Mouse (Mus musculus) hindbrain, embryonic 14.5 days (tissue): ENCODE measurements at regions not wholly inside any gene's neighbourhood (a gene's known extent, or its start where the extent isn't known, plus 50 kb on each side); places are given as distances from the start of the nearest gene placed in this dataset.
A peak's percentile ranks its signal among the peaks of the same experiment; 100 is the strongest.

Experiments used
- ATAC-seq: fragments of 200-750 bp; cut with Nextera tagmentation; 2 replicates; pipeline ENCODE4 v1.8.0; 2017; ENCODE audit warnings: moderate number of reproducible peaks, mild to moderate bottlenecking, moderate TSS enrichment, moderate library complexity; ENCODE audit not compliant: low FRiP score
- DNase-seq: peaks from one replicate; pipeline ENCODE4 v3.0.0-alpha.2; 2015; ENCODE audit warnings: low spot score
- H3K27ac ChIP-seq: fragments of 300-500 bp; sonication (generic); 2 replicates; pipeline ENCODE4 v1.5.1; 2014; ENCODE audit warnings: mild to moderate bottlenecking, moderate library complexity
- H3K27me3 ChIP-seq: fragments of 300-500 bp; sonication (generic); 2 replicates; pipeline ENCODE4 v1.6.1; 2014; ENCODE audit warnings: mild to moderate bottlenecking, low read length, mixed read lengths; ENCODE audit not compliant: control insufficient read depth, insufficient read depth
- H3K36me3 ChIP-seq: fragments of 300-500 bp; sonication (generic); replicated peaks from 2 replicates; pipeline ENCODE4 v1.6.1; 2014; ENCODE audit not compliant: control insufficient read depth, insufficient read depth
- H3K4me1 ChIP-seq: fragments of 300-500 bp; sonication (generic); replicated peaks from 2 replicates; pipeline ENCODE4 v1.6.1; 2014; ENCODE audit warnings: antibody characterized with exemption, low read length, mixed read lengths; ENCODE audit not compliant: control insufficient read depth, insufficient read depth
- H3K4me2 ChIP-seq: fragments of 300-500 bp; sonication (generic); replicated peaks from 2 replicates; pipeline ENCODE4 v1.6.1; 2014; ENCODE audit warnings: mild to moderate bottlenecking, moderate library complexity
- H3K4me3 ChIP-seq: fragments of 300-500 bp; sonication (generic); replicated peaks from 2 replicates; pipeline ENCODE4 v1.5.1; 2014; ENCODE audit warnings: mild to moderate bottlenecking, low read length
- H3K9ac ChIP-seq: fragments of 300-500 bp; sonication (generic); 2 replicates; pipeline ENCODE4 v1.6.1; 2014
- H3K9me3 ChIP-seq: fragments of 300-500 bp; sonication (generic); 2 replicates; pipeline ENCODE4 v1.6.1; 2016; ENCODE audit warnings: low read length; ENCODE audit not compliant: control insufficient read depth
- WGBS: fragments of 180-500 bp; shearing (Covaris S2); extraction: QIAGEN DNeasy Blood & Tissue Kit; methylation state at CpG from one replicate; pipeline ENCODE4 v1.1.7; 2014; 5-methylcytosine and 5-hydroxymethylcytosine counted together

- Histone ChIP-seq H3K4me1 (no peaks in the 10 kb centered on the region), H3K36me3 (no peaks in the 10 kb centered on the region), H3K4me2 (no peak overlapping the region), H3K9ac (no peak overlapping the region), H3K9me3 (no peaks in the 10 kb centered on the region), H3K27me3 (no peaks in the 10 kb centered on the region), H3K27ac (no peak overlapping the region), H3K4me3 (no peak overlapping the region)
- WGBS: 39% methylated on average over 5 of the region's 5 CpGs
- DNase-seq: no peak
- no peak for ATAC-seq
These were observed 294.6 kb upstream of the Tmc3 start for GRCm38 (mm10) chr7:83289915-83290773.

- DNase-seq: no peak
- WGBS: 56% methylated on average over 1 of the region's 1 CpGs
These were observed 277.6 kb upstream of the Tmc3 start for GRCm38 (mm10) chr7:83307112-83307511.

GRCm38 (mm10) chr7:83312172-83312571, 272.6 kb upstream of the Tmc3 start:
- H3K27ac ChIP-seq: no peak overlapping the region
- H3K9me3 ChIP-seq: no peaks in the 10 kb centered on the region
- DNase-seq: no peak
- H3K4me1 ChIP-seq: no peaks in the 10 kb centered on the region
- ATAC-seq: no peak
- H3K9ac ChIP-seq: no peak overlapping the region
- no peaks in the 10 kb centered on the region for H3K27me3 ChIP-seq
- no peaks in the 10 kb centered on the region for H3K36me3 ChIP-seq
- no peak overlapping the region for H3K4me3 ChIP-seq
- H3K4me2 ChIP-seq: no peak overlapping the region
- 83% methylated on average over 4 of the region's 4 CpGs for WGBS

More at GRCm38 (mm10) chr7:83307112-83307511, 277.6 kb upstream of the Tmc3 start:
- no peaks in the 10 kb centered on the region for H3K36me3 ChIP-seq
- no peak for ATAC-seq
- H3K4me2 ChIP-seq: no peak overlapping the region
- no peaks in the 10 kb centered on the region for H3K4me1 ChIP-seq
- H3K4me3 ChIP-seq: no peak overlapping the region
- H3K9me3 ChIP-seq: no peaks in the 10 kb centered on the region
- H3K27me3 ChIP-seq: no peaks in the 10 kb centered on the region
- no peak overlapping the region for H3K27ac ChIP-seq
- H3K9ac ChIP-seq: no peak overlapping the region

GRCm38 (mm10) chr7:83329809-83330412, 254.8 kb upstream of the Tmc3 start:
- DNase-seq (peak; percentile 56), ATAC-seq (no peak; the same call in 1 of the 2 replicates)
- H3K4me3 ChIP-seq: no peak overlapping the region
- no peak overlapping the region for H3K4me2 ChIP-seq
- H3K4me1 ChIP-seq: no peaks in the 10 kb centered on the region
- H3K27ac ChIP-seq: peak overlapping the region; percentile 29; the same call in 1 of the 2 replicates
- H3K27me3 ChIP-seq: no peaks in the 10 kb centered on the region
- H3K9ac ChIP-seq: no peak overlapping the region
- H3K9me3 ChIP-seq: 0 out of 2 replicates have a peak, but pooled peaks cover 3% of the 10 kb centered on the region
- H3K36me3 ChIP-seq: no peaks in the 10 kb centered on the region
- 33% methylated on average over 5 of the region's 5 CpGs for WGBS

- Histone ChIP-seq H3K27ac (no peak overlapping the region), H3K36me3 (no peaks in the 10 kb centered on the region), H3K9ac (no peak overlapping the region), H3K9me3 (no peaks in the 10 kb centered on the region), H3K4me1 (no peaks in the 10 kb centered on the region), H3K4me3 (no peak overlapping the region), H3K4me2 (no peak overlapping the region), H3K27me3 (no peaks in the 10 kb centered on the region)
- 74% methylated on average over 5 of the region's 5 CpGs for WGBS
- no peak for ATAC-seq
- no peak for DNase-seq
These were observed 237.5 kb upstream of the Tmc3 start for GRCm38 (mm10) chr7:83347103-83347754.

- no peaks in the 10 kb centered on the region for H3K27me3 ChIP-seq
- H3K27ac ChIP-seq: no peak overlapping the region
- WGBS: 76% methylated on average over 3 of the region's 3 CpGs
- no peak overlapping the region for H3K4me2 ChIP-seq
- H3K36me3 ChIP-seq: no peaks in the 10 kb centered on the region
- ATAC-seq: no peak
- H3K4me3 ChIP-seq: no peak overlapping the region
- no peaks in the 10 kb centered on the region for H3K4me1 ChIP-seq
- H3K9me3 ChIP-seq: no peaks in the 10 kb centered on the region
- DNase-seq: no peak
- no peak overlapping the region for H3K9ac ChIP-seq
These were observed 215.5 kb upstream of the Tmc3 start for GRCm38 (mm10) chr7:83369191-83369590.

GRCm38 (mm10) chr7:83369605-83370004, 215.1 kb upstream of the Tmc3 start:
- Histone ChIP-seq H3K9me3 (no peaks in the 10 kb centered on the region), H3K36me3 (no peaks in the 10 kb centered on the region), H3K27ac (no peak overlapping the region), H3K4me2 (no peak overlapping the region), H3K9ac (no peak overlapping the region), H3K4me3 (no peak overlapping the region), H3K4me1 (no peaks in the 10 kb centered on the region), H3K27me3 (no peaks in the 10 kb centered on the region)
- no peak for ATAC-seq
- 69% methylated on average over 6 of the region's 6 CpGs for WGBS
- no peak for DNase-seq

GRCm38 (mm10) chr7:83376826-83377225, 207.9 kb upstream of the Tmc3 start:
- no peak overlapping the region for H3K27ac ChIP-seq
- H3K9me3 ChIP-seq: no peaks in the 10 kb centered on the region
- H3K9ac ChIP-seq: no peak overlapping the region
- DNase-seq (no peak), ATAC-seq (no peak)
- no peak overlapping the region for H3K4me3 ChIP-seq
- H3K27me3 ChIP-seq: no peaks in the 10 kb centered on the region
- WGBS: 67% methylated on average over 1 of the region's 1 CpGs
- H3K36me3 ChIP-seq: no peaks in the 10 kb centered on the region
- H3K4me1 ChIP-seq: peaks cover 10% of the 10 kb centered on the region; the same call in 1 of the 2 replicates
- H3K4me2 ChIP-seq: no peak overlapping the region
